ENCODE assay signal across 15 mouse cellular contexts in genomic region chr2:148427553-148427952, GRCm38 (mm10). TPM values are rescaled to one million over a fixed set of nuclear protein-coding genes. Genes with fewer than 3 reads are reported as not detected.
"Had no signal": no experiment of that assay in that cellular context is flagged by ENCODE, and none has a peak within 500 bp of the region (broad histone marks: within the 10 kb centered on the region; RNA-seq: fewer than 3 reads in every experiment).

No protein-coding gene starts in this region.

- H3K27me3 ChIP-seq: kidney, embryonic 15.5 days; liver, embryonic 12.5 days; neural tube, embryonic 12.5 days had no signal

- H3K9ac ChIP-seq: kidney, embryonic 15.5 days; liver, embryonic 12.5 days; neural tube, embryonic 12.5 days had no signal

- DNase-seq: kidney, adult 2 months; kidney, postnatal 14 days; midbrain, embryonic 14.5 days; right cerebral cortex, postnatal 4 days; spleen, adult 18-20 months; thymus, adult 2 months; thymus, postnatal 25 days had no signal

- ATAC-seq: intestine, embryonic 16.5 days; liver, embryonic 12.5 days had no signal

- H3K36me3 ChIP-seq: kidney, embryonic 15.5 days; limb, embryonic 10.5 days; liver, embryonic 12.5 days; midbrain, embryonic 10.5 days; neural tube, embryonic 12.5 days had no signal

- H3K4me3 ChIP-seq: kidney, embryonic 15.5 days; left cerebral cortex, adult 2 months; limb, embryonic 10.5 days; liver, embryonic 12.5 days; midbrain, embryonic 10.5 days; neural tube, embryonic 12.5 days had no signal

- H3K9me3 ChIP-seq: kidney, embryonic 15.5 days; limb, embryonic 10.5 days; liver, embryonic 12.5 days; midbrain, embryonic 10.5 days; neural tube, embryonic 12.5 days had no signal

- H3K27ac ChIP-seq: kidney, embryonic 15.5 days; left cerebral cortex, adult 2 months; limb, embryonic 10.5 days; liver, embryonic 12.5 days; midbrain, embryonic 10.5 days; neural tube, embryonic 12.5 days had no signal

- H3K4me1 ChIP-seq: kidney, embryonic 15.5 days; liver, embryonic 12.5 days; midbrain, embryonic 10.5 days; neural tube, embryonic 12.5 days had no signal

- H3K4me2 ChIP-seq: kidney, embryonic 15.5 days; liver, embryonic 12.5 days; neural tube, embryonic 12.5 days had no signal

RNA-seq across cellular contexts. Expression of gene Sstr4, which starts 32.4 kb away (rescaled TPM):
- polyA plus RNA-seq: liver, embryonic 16.5 days had no signal
